Mouse (Mus musculus) neural tube, embryonic 10.5 days (tissue): Measurements from ENCODE around the gene Krit1.
"Not testable (repeated sequence)": the region's sequence is repeated elsewhere in the genome, so short reads cannot be mapped to it uniquely, and the experiment has no call there.

Experiments
- DNase-seq: peaks from one replicate; pipeline ENCODE4 v3.0.0-alpha.2; 2017; ENCODE audit warnings: low spot score; ENCODE audit errors: extremely low spot score

Gene Krit1

GRCm38 (mm10) chr5:3802433-3803291 is at the start of gene Krit1, which contains the start of gene Ankib1:
Gene Krit1 (plus strand): TSS chr5:3803184.
Gene Ankib1 (minus strand): TSS chr5:3802925.
- DNase-seq, result peak; percentile 91

GRCm38 (mm10) chr5:3771512-3771911 is 31.5 kb upstream of the Krit1 start:
- no peak for DNase-seq

- no peak for DNase-seq
Measured at GRCm38 (mm10) chr5:3772017-3772416, 31.0 kb upstream of the Krit1 start.

- no peak for DNase-seq
Measured at GRCm38 (mm10) chr5:3782670-3783069, 20.3 kb upstream of the Krit1 start.

GRCm38 (mm10) chr5:3783947-3784681 is 18.9 kb upstream of the Krit1 start:
- no peak for DNase-seq

- no peak for DNase-seq
Measured at GRCm38 (mm10) chr5:3784751-3785496, 18.1 kb upstream of the Krit1 start.

- DNase-seq, result no peak
Measured at GRCm38 (mm10) chr5:3787548-3787947, 15.4 kb upstream of the Krit1 start.

GRCm38 (mm10) chr5:3791048-3791447 is 11.9 kb upstream of the Krit1 start:
- DNase-seq, result no peak

GRCm38 (mm10) chr5:3797101-3797500 is 5.9 kb upstream of the Krit1 start:
- not testable (repeated sequence) for DNase-seq

- DNase-seq, result not testable (repeated sequence)
Measured at GRCm38 (mm10) chr5:3798656-3799055, 4.3 kb upstream of the Krit1 start.

GRCm38 (mm10) chr5:3800041-3800440 is 2.9 kb upstream of the Krit1 start:
- no peak for DNase-seq

- DNase-seq, result no peak
Measured at GRCm38 (mm10) chr5:3800881-3801280, 2.1 kb upstream of the Krit1 start.

- no peak for DNase-seq
Measured at GRCm38 (mm10) chr5:3801672-3802432, 1.1 kb upstream of the Krit1 start.

- no peak for DNase-seq
Measured at GRCm38 (mm10) chr5:3803292-3804165, 545 bp downstream of the Krit1 start.

GRCm38 (mm10) chr5:3808472-3808871 is 5.5 kb downstream of the Krit1 start:
- DNase-seq, result no peak

GRCm38 (mm10) chr5:3834107-3834506 is 31.1 kb downstream of the Krit1 start:
- no peak for DNase-seq

GRCm38 (mm10) chr5:3845026-3845425 is 42.0 kb downstream of the Krit1 start, which contains the start of gene Lrrd1:
Gene Lrrd1 (plus strand): TSS chr5:3845173.
- peak; percentile 26 for DNase-seq

GRCm38 (mm10) chr5:3870161-3870560 is 67.2 kb downstream of the Krit1 start:
- no peak for DNase-seq

GRCm38 (mm10) chr5:3872348-3872747 is 69.4 kb downstream of the Krit1 start:
- DNase-seq, result no peak

GRCm38 (mm10) chr5:3873485-3873884 is 70.5 kb downstream of the Krit1 start:
- DNase-seq, result no peak
